ENCODE assay signal across 18 mouse cellular contexts in genomic region chr7:127666679-127667078, GRCm38 (mm10).
"Had no signal": no experiment of that assay in that cellular context is flagged by ENCODE, and none has a peak within 500 bp of the region (broad histone marks: within the 10 kb centered on the region; RNA-seq: fewer than 3 reads in every experiment).

No protein-coding gene starts in this region.

- DNase-seq: lung, adult 18-20 months; lung, embryonic 14.5 days; lung, postnatal 10 days; lung, postnatal 4 days; midbrain, embryonic 14.5 days; retina, postnatal 1 day; right cerebral cortex, adult 18-20 months; right cerebral cortex, postnatal 25 days; right cerebral cortex, postnatal 4 days; spleen, adult 18-20 months; thymus, adult 2 months; thymus, postnatal 25 days; thymus, postnatal 4 days had no signal

- H3K27me3 ChIP-seq: midbrain, embryonic 12.5 days; neural tube, embryonic 13.5 days; neural tube, embryonic 15.5 days had no signal

- H3K4me1 ChIP-seq: midbrain, embryonic 12.5 days; neural tube, embryonic 13.5 days; neural tube, embryonic 15.5 days had no signal

- ATAC-seq: midbrain, embryonic 16.5 days had no signal

- H3K9me3 ChIP-seq: midbrain, embryonic 12.5 days; neural tube, embryonic 13.5 days; neural tube, embryonic 15.5 days had no signal

- H3K4me3 ChIP-seq: midbrain, embryonic 12.5 days; myocyte; neural tube, embryonic 13.5 days; neural tube, embryonic 15.5 days had no signal

- H3K9ac ChIP-seq: lung, embryonic 14.5 days; midbrain, embryonic 12.5 days; neural tube, embryonic 13.5 days; neural tube, embryonic 15.5 days had no signal

- H3K27ac ChIP-seq: midbrain, embryonic 12.5 days; neural tube, embryonic 13.5 days; neural tube, embryonic 15.5 days had no signal

- H3K4me2 ChIP-seq: lung, embryonic 14.5 days; midbrain, embryonic 12.5 days; neural tube, embryonic 13.5 days; neural tube, embryonic 15.5 days had no signal
